Mouse (Mus musculus) neural tube, embryonic 13.5 days (tissue): ENCODE data around the gene Rorc. TPM values are rescaled to one million over a fixed set of nuclear protein-coding genes. Genes with fewer than 3 reads are reported as not detected.

Source experiments
- ATAC-seq: fragments of 200-750 bp; cut with Nextera tagmentation; 2 replicates; pipeline ENCODE4 v1.8.0; 2017; ENCODE audit warnings: low read depth, mild to moderate bottlenecking, moderate TSS enrichment, moderate library complexity
- H3K27ac ChIP-seq: fragments of 300-500 bp; sonication (generic); replicated peaks from 2 replicates; pipeline ENCODE4 v1.5.1; 2015; ENCODE audit warnings: moderate library complexity, mild to moderate bottlenecking, inconsistent platforms
- H3K27me3 ChIP-seq: fragments of 300-500 bp; sonication (generic); 2 replicates; pipeline ENCODE4 v1.6.1; 2015; ENCODE audit warnings: mild to moderate bottlenecking, inconsistent platforms
- H3K36me3 ChIP-seq: fragments of 300-500 bp; sonication (generic); 2 replicates; pipeline ENCODE4 v1.6.1; 2015; ENCODE audit warnings: mild to moderate bottlenecking, inconsistent platforms
- H3K4me1 ChIP-seq: fragments of 300-500 bp; sonication (generic); replicated peaks from 2 replicates; pipeline ENCODE4 v1.6.1; 2015; ENCODE audit warnings: inconsistent platforms
- H3K4me2 ChIP-seq: fragments of 300-500 bp; sonication (generic); 2 replicates; pipeline ENCODE4 v1.6.1; 2015; ENCODE audit warnings: inconsistent platforms, mild to moderate bottlenecking, moderate library complexity
- H3K4me3 ChIP-seq: fragments of 300-500 bp; sonication (generic); 2 replicates; pipeline ENCODE4 v1.5.1; 2015; ENCODE audit warnings: mild to moderate bottlenecking, inconsistent platforms
- H3K9ac ChIP-seq: fragments of 300-500 bp; sonication (generic); 2 replicates; pipeline ENCODE4 v1.6.1; 2015; ENCODE audit warnings: moderate library complexity, mild to moderate bottlenecking, inconsistent platforms
- H3K9me3 ChIP-seq: fragments of 300-500 bp; sonication (generic); 2 replicates; pipeline ENCODE4 v1.6.1; 2016; ENCODE audit warnings: inconsistent platforms
- WGBS: fragments of 180-500 bp; shearing (Covaris S2); methylation state at CpG from one replicate; pipeline ENCODE4 v1.1.7; 2015; 5-methylcytosine and 5-hydroxymethylcytosine counted together
- polyA plus RNA-seq: library from polyadenylated mRNA; unstranded; fragments of >200 nt; fragmentation: Nextera tagmentation; extraction: Ambion mirVana; gene quantifications from 2 replicates; pipeline ENCODE4 v1.2.1, GENCODE M21; 2015

Rorc gene
- polyA plus RNA-seq, 1 experiment from 2014 or later, result 0.33 TPM

- ATAC-seq, result no peak
- Histone ChIP-seq H3K4me3 (no peak overlapping the region), H3K4me2 (no peak overlapping the region), H3K4me1 (peaks cover 14% of the 10 kb centered on the region), H3K27ac (no peak overlapping the region), H3K36me3 (peaks cover 18% of the 10 kb centered on the region), H3K9ac (no peak overlapping the region), H3K27me3 (peaks cover 6% of the 10 kb centered on the region; the same call in 1 of the 2 replicates), H3K9me3 (no peaks in the 10 kb centered on the region)
- WGBS, result 45% methylated on average over 3 of the region's 3 CpGs
Observed at GRCm38 (mm10) chr3:94441182-94441581, 68.6 kb downstream of the Rorc start.

- Histone ChIP-seq H3K9ac (peak within 1 kb of the TSS; percentile 82), H3K27ac (peak within 1 kb of the TSS; percentile 76), H3K4me2 (peak within 1 kb of the TSS; percentile 84), H3K4me1 (peaks cover 14% of the 10 kb centered on the region), H3K9me3 (no peaks in the 10 kb centered on the region), H3K27me3 (peaks cover 6% of the 10 kb centered on the region; the same call in 1 of the 2 replicates), H3K4me3 (peak within 1 kb of the TSS; percentile 96), H3K36me3 (peaks cover 37% of the 10 kb centered on the region)
- WGBS, result under 1% methylated on average over 39 of the region's 39 CpGs
- ATAC-seq, result peak; percentile 98
Observed at GRCm38 (mm10) chr3:94442951-94443596, 70.5 kb downstream of the Rorc start, which contains the start of gene Mrpl9. Gene Mrpl9 (plus strand): TSS chr3:94443318.

- H3K4me1 ChIP-seq, result peaks cover 14% of the 10 kb centered on the region
- peaks cover 6% of the 10 kb centered on the region; the same call in 1 of the 2 replicates for H3K27me3 ChIP-seq
- H3K27ac ChIP-seq, result peak within 1 kb of the TSS; percentile 76
- peak within 1 kb of the TSS; percentile 84 for H3K4me2 ChIP-seq
- WGBS, result under 1% methylated on average over 24 of the region's 24 CpGs
- no peaks in the 10 kb centered on the region for H3K9me3 ChIP-seq
- ATAC-seq, result no peak; the same call in 1 of the 2 replicates
- peak within 1 kb of the TSS; percentile 82 for H3K9ac ChIP-seq
- peaks cover 42% of the 10 kb centered on the region for H3K36me3 ChIP-seq
- H3K4me3 ChIP-seq, result peak within 1 kb of the TSS; percentile 96
Observed at GRCm38 (mm10) chr3:94443597-94443964, 71.0 kb downstream of the Rorc start, which contains the start of gene Oaz3. Gene Oaz3 (minus strand): TSS chr3:94443915.

Other genes with a start within 250 kb of the Rorc start
- not detected in 2 replicates for gene Gm10696, start 194.6 kb upstream of the Rorc start, polyA plus RNA-seq
- gene Gm5286, start 176.1 kb upstream of the Rorc start, polyA plus RNA-seq, result not detected in 2 replicates
- not detected in 2 replicates for gene Gm4778, start 108.8 kb upstream of the Rorc start, polyA plus RNA-seq
- 39.0 and 49.2 TPM in 2 replicates for gene Them4, start 62.7 kb upstream of the Rorc start, polyA plus RNA-seq
- 0.30 TPM in 1 of 2 replicates, not detected in the other for gene Them5, start 30.7 kb upstream of the Rorc start, polyA plus RNA-seq
- 2.2 TPM in 2 replicates for gene C2cd4d, start 10.4 kb upstream of the Rorc start, polyA plus RNA-seq
- 0.70 and 1.0 TPM in 2 replicates for gene Lingo4, start 25.7 kb downstream of the Rorc start, polyA plus RNA-seq
- gene Tdrkh, start 40.5 kb downstream of the Rorc start, polyA plus RNA-seq, result 51.0 and 51.9 TPM in 2 replicates
- gene Mrpl9, start 70.5 kb downstream of the Rorc start, polyA plus RNA-seq, result 58.6 and 62.2 TPM in 2 replicates
- gene Oaz3, start 71.1 kb downstream of the Rorc start, polyA plus RNA-seq, result 0.88 and 1.4 TPM in 2 replicates
- gene Celf3, start 105.5 kb downstream of the Rorc start, polyA plus RNA-seq, result 246 and 259 TPM in 2 replicates
- 11.9 and 18.3 TPM in 2 replicates for gene Riiad1, start 107.5 kb downstream of the Rorc start, polyA plus RNA-seq
- 77.0 and 83.0 TPM in 2 replicates for gene Snx27, start 209.9 kb downstream of the Rorc start, polyA plus RNA-seq